In the genomic region with DNA sequence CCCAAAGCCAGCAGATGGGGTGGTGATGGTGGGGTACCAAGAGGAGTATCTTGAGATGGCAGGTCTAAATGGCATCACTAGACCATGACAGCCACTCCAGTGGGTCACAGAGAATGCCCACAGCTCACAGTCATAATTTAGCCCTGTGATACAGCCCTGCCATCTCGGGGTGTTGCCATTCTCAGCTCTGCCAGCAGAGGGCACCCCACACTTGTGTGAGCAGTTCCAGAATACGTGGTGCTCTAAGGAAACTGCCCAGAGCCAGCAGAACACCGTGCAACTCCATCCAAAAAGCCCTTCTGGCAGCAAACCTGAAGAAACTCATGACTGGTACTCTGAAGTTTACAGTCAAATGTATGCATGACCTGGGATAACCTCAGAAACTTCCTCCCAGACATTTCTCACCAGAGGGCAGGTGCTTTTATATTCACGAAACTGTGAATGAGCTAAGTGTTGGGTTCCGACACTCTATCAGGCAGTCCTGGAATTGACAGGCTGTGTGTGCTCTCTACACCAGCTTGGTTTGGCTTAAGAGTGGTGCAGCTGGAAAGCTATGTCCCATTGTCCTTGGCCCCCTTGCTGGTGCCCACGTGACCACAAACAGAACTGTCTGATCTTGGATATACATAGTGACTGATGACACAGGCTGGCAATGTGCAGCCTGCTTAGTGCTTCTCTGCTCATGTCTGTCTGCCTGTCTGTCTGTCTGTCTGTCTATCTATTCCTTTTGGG, we compare ENCODE assay signal across 7 mouse cellular contexts. TPM values are rescaled to one million over a fixed set of nuclear protein-coding genes. Genes with fewer than 3 reads are reported as not detected.
DNase-seq lines count a peak whose midpoint lies in the region; ATAC-seq lines count a peak whose summit lies in the region.

No protein-coding gene starts in this region.

- peak; percentile 81 for ATAC-seq in common myeloid progenitor, adult 5-6 weeks (replicated peaks; ENCODE audit: low read depth, poor library complexity, severe bottlenecking)
- peak; percentile 68 for ATAC-seq in inflammation-experienced regulatory T-cells, adult 6 months
- peak; percentile 85 for ATAC-seq in megakaryocyte progenitor cell, adult 5-6 weeks (replicated peaks; ENCODE audit: poor library complexity)

- DNase-seq in adipocyte (ENCODE audit: low spot score) = peak; percentile 83
- DNase-seq in gastrocnemius, postnatal 25 days = peak; percentile 71
- peak; percentile 71 to 97 for DNase-seq in left cerebral cortex, adult 8-10 months (ENCODE audit: low spot score in 2 of 2)
- DNase-seq in right cerebral cortex, postnatal 4 days = peak; percentile 87

RNA-seq across cellular contexts. Expression of a gene that starts 55.2 kb away (rescaled TPM):
- total RNA-seq in common myeloid progenitor, adult 5-6 weeks (2017) = 3.8 TPM in 2 replicates
- total RNA-seq in gastrocnemius, postnatal 25 days (2021) = 1 to 10 TPM; 2.8 to 3.7 TPM
- 1 to 10 TPM; 1.9 to 3.4 (median 2.1) TPM for polyA plus RNA-seq in inflammation-experienced regulatory T-cells, adult 6 months (2017; shearing (Covaris generic))
- total RNA-seq in left cerebral cortex, adult 8-10 months (2022) = 10 to 100 TPM; 16.8 to 18.3 (median 17.7) TPM
- 3.7 and 4.6 TPM in 2 replicates for total RNA-seq in megakaryocyte progenitor cell, adult 5-6 weeks (2015)
- 2.5 and 4.7 TPM in 2 replicates for total RNA-seq in megakaryocyte progenitor cell, adult 5-6 weeks (2017)

Comparison
In these comparisons a context has a peak if more than half of its experiments do, and no peak if none do; other contexts are left out.
1. Peak in every context shown above with its lines: DNase-seq and ATAC-seq.